Mouse (Mus musculus) right cerebral cortex, postnatal 36 days (tissue): ENCODE measurements around the gene Tlr7.
"Not testable (repeated sequence)": the region's sequence is repeated elsewhere in the genome, so short reads cannot be mapped to it uniquely, and the experiment has no call there.

Experiments used
- DNase-seq, 2 experiments: peaks; one replicate each; pipeline ENCODE4 v3.0.0; 2022; ENCODE audit warnings: low spot score in 2 of 2, mixed read lengths in 1 of 2

Gene Tlr7

DNA sequence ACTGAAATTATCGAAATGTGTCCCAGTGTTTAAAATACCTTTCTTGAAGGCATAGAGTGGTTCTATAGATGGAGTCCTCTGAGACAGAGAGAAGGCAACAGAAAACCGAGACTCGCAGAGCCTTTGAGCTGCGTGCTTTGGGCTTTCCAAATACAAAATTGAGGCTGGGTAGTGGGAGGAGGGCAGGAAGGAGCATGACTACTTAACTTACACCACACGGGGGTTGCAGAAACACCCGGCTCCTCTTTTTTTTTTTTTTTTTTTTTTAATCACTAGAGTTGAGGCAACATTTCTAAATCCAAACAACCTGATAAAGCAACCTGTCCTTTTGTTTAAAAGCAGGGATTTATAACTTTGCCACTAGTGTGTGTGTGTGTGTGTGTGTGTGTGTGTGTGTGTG, at the start of gene Tlr7:
Gene Tlr7 (minus strand): TSS at position 160 of the 400 bp plus-strand sequence.
- DNase-seq, result no peak

DNA sequence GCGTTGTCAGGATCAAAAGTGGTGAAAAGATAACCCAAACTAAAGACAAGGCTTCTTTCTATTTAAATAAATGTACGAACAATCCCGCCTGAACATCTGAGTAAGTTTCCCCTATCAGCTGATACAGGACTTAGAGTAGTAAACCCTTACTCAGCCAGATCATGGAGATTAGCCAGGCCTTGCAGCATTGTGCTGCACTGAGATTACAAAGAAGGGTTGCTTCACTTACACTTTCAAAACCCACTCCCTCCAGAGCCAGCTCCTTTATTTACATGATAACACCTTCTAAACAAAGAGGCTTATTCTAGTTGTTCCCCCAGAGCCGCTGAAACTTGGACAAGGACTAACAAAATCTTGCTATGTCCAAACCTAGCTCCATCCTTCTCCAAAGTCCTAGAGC, 49.7 kb upstream of the Tlr7 start:
- DNase-seq, result no peak

DNA sequence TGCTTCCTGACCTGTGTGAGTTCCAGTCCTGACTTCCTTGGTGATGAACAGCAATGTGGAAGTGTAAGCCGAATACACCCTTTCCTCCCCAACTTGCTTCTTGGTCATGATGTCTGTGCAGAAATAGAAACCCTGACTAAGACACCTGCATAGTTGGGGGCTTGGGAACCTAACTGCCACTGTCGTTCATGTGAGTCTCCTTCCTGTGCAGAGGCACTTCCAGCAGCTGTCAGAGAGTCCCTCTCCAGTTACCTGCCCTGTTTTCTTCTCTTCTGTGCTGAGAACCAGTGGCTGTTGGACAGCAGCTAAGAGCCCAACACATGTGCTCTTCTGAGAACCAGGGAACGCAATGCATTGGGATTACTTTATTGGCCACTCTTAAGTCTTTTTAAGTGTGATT, 30.9 kb upstream of the Tlr7 start:
- DNase-seq, result not testable (repeated sequence)

GRCm38 (mm10) chrX:167359704-167360103, 29.3 kb upstream of the Tlr7 start:
- DNase-seq, result no peak

DNA sequence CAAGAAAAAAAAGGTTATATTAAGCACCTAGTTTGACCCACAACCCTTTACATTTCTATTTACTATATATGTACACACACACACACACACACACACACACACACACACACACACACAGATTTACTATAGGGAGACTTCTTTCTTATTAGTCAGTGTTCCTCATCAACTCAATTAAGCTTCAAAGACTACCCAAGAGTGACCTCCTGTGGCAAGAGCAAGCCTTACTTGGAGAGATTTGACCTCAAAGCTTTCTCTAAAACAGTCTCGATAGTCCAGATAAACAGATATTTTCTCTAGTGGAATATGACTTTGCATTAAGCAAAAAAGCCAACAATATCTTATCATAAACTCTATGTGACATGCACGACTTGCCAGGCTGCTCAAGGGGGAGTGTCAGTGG, 27.1 kb upstream of the Tlr7 start:
- DNase-seq, result no peak

GRCm38 (mm10) chrX:167355965-167356364, 25.6 kb upstream of the Tlr7 start:
- DNase-seq, result no peak

DNA sequence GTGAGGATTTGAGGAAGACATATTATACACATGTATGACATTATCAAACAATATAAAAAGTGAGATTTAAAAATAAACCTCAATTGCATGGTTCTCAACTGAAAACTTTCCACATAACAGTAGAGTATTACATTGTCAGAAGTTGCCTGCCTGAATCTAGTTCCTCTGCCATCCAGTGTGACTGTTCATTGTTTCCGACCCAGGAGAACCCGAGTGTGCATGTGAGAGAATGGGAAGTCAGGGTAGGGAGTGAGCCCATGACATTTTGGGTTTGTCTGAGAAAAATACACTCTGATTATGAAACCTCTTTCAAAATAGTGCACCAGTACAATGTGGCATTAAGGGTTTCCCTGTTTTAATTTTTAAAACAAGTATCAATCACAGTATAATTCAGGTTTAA, 23.3 kb upstream of the Tlr7 start:
- no peak for DNase-seq

GRCm38 (mm10) chrX:167346440-167346839, 16.1 kb upstream of the Tlr7 start:
- no peak for DNase-seq

GRCm38 (mm10) chrX:167344356-167344755, 14.0 kb upstream of the Tlr7 start:
- DNase-seq, result no peak

- no peak for DNase-seq
These were observed 11.5 kb upstream of the Tlr7 start for GRCm38 (mm10) chrX:167341811-167342210.

- DNase-seq, result no peak
These were observed 9.8 kb upstream of the Tlr7 start for GRCm38 (mm10) chrX:167340190-167340589.

DNA sequence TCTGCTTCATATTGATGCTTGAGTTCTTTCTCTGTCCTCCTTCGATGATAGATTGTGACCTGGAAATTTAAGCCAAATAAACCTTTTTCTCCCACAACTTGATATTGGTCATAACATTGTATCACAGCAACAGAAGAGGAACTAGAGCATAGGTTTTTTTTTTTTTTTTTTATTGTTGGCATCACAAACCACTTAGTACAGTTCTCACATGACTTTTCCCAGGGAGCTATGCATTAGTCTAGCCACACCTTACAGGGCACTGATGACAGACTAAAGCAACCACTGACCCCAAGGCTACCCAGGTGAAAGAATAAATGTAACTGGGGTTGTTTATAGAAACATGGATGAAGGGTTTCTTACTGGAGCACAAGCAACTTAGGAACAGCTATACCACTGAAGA, 7.6 kb upstream of the Tlr7 start:
- DNase-seq, result no peak

DNA sequence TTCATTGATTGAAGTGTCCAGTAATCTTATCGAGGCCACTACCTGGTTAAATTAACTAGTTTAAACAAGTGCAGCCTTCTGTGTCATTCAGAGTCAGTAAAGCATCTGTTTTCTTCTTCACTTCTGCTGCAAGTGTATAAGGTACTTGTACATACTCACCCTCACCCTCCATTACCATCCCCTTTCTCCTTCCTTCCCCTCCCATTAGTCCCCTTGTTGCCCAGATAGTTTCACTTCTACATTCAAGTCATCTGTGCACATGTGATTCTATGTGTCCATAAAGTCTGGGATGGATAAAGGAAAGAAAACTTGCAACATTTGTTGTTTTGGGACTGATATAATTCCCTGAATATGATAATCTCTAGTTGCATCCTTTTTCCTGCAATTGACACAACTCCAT, 4.2 kb upstream of the Tlr7 start:
- DNase-seq, result no peak

GRCm38 (mm10) chrX:167332607-167333006, 2.2 kb upstream of the Tlr7 start:
- no peak for DNase-seq

- DNase-seq, result no peak
These were observed 635 bp upstream of the Tlr7 start for GRCm38 (mm10) chrX:167330993-167331392.

DNA sequence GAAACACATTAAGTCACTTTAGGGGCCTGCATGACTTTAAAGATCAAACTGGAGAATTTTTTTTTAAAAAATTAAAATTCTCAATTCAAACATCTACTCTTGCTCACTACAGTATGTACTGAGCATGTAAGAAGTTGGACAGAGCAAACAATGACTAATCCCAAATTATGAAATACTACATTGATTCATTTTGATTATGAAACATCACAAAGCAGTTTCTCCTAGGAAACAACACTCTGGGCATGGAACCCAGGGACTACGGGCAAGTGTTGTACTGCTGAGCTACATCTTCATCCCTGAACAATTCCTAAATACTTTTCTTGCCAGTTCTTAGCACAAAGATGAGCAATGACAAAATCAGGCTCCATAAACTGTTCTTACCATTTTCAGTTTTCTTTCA, 738 bp downstream of the Tlr7 start:
- DNase-seq, result no peak

GRCm38 (mm10) chrX:167329098-167329497, 1.3 kb downstream of the Tlr7 start:
- DNase-seq, result peak; percentile 2 to 3

DNA sequence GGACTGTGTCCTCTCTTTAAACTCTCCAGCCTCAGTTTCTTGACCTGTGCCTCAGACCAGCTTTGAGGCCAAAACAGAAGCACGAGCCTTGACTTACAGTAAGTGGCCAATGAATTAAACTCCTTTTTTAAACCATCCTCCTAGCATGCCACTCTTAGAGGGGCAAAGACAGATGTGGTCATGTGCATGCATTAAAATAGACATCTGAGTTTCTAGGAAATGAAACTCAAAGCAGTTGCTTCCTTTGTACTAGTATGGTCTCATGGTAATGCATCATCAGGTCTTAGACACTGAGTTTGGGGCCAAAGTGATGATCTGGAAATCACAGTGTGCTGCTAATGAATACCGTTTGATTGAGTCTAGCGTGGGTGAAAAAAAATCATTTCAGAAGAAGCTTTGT, 1.8 kb downstream of the Tlr7 start:
- DNase-seq, result no peak

DNA sequence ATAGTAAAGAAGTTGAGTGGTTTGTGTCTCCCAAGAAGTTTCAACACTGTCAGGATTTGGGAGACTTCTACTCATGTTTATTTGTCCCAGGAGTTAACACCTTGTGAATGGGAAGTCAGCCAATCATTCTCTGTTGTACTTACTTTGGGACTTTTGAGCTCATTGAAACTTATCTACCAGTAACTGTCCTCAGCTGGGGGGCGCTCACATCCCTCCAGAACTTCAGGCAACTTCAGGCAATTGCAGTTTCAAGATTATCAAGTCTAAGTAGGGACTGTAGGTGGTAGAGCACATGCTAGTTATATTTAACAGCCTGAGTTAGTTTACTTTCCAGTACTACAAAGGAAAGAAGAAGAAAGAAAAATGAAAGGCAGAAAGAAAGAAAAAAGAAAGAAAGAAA, 6.6 kb downstream of the Tlr7 start:
- no peak for DNase-seq

DNA sequence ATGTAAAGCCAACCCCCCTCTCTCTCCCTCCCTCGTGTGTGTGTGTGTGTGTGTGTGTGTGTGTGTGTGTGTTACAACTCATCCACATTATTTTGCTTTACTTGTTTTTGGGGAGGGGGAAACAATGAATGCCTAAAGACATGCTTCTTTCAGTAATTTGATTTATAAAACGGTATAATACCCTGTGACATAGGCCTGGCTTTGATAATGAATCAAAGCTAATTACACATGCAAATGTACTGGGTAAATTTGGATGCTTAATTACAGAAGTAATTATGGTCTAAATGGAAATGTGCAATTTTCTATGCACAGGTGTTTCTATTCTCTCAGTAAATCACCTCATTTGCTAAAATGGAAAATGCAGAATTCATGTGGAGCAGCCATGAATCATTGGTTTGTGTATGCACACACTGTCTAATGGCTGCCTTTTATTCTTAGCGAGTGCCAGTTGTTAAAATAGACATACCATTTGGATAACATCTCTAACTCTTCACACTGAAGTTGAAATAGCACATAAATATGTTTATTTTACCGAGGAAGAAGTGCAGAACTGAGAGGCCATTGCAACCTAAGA, 9.0 kb downstream of the Tlr7 start:
- no peak for DNase-seq

DNA sequence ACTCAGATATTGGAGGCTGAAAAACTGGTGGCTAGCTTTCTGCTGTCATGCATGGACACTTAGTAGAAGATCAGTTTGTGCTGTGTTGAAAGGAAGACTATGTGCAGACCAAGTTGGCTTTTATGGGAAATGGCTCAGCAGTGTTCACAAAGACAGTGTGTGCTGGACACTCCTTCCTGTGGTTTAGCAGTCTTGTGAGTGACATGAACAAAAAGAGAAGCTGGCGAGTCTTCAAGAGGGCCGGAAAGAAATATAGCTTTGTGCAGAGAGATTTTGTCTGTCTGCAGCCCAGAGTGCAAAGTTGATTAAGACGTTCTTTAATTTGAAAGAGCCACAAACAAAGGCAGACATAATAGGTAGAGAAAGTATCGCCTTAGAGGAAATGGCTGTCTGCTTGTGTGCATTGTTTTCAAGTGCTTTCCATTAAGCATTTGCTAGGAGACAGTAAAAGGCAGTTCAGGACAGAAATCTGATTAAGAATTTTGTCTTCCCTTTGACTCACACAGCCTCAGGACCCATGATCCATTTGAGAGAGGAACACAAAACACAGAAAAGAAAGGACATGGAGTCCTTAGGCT, 11.4 kb downstream of the Tlr7 start:
- DNase-seq, result no peak

- no peak for DNase-seq
These were observed 14.6 kb downstream of the Tlr7 start for GRCm38 (mm10) chrX:167315766-167316165.

DNA sequence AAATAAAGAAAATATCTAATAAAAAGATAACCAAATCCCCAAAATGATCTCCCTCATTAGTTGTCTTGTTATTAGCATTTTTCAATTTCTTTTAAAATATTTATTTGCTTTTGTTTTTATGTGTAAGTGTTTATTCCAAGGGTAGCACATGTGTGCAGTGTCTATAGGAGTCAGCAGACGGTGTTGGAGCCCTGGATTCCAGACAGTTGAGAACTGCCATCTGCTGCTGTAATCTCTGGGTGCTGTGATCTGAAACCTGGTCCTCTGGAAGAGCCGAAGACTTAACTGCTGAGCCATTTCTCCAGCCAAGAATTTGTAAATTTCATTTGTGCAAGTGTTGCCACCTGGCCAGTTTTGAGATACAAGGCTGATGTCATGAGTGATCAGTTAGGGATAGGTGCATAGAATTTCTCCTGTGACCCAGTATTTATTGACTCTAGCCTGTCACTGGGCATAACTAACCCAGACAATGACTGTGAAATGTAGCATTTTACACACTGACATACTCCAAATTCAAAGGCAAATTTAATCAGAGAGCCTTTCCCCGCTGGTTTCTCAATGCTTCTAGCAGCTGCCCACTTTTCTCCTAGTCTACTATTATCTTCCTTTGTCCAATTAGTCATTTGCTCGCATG, 15.1 kb downstream of the Tlr7 start:
- DNase-seq, result no peak

DNA sequence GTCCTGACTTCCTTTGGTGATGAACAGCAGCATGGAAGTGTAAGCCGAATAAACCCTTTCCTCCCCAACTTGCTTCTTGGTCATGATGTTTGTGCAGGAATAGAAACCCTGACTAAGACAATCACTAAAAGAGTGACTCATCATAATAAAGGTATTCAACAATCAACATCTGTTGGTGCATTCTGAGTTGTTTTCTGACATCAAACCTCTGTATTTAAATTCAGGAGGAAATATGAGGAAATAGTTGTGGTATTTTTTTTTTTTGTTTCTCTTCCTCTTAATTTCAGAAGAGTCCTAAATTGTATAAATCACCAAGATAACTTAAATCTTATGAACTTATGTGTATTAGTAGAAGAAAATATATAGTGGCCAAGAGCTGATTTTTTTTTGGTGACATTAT, 28.3 kb downstream of the Tlr7 start:
- DNase-seq, result not testable (repeated sequence)
